ENCODE assay signal across 15 mouse cellular contexts in the genomic region with DNA sequence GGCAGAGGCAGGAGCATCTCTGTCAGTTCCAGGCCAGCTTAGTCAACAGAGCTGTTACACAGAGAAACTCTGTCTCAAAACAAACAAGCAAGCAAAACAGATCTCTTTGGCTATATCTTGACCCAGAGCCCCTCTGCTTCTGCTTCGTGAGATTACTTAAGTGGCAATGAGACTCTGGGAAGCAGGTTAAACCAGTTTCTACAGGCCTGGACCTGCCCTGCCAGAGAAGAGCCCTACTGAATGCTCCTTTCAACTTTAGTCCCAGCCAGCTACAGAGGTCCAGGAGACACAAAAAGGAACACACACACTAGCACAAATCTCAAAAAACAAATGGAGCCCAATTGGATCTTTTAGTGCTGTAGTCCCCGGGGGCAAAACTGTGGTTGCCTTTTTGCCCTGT. TPM values are rescaled to one million over a fixed set of nuclear protein-coding genes. Genes with fewer than 3 reads are reported as not detected.
DNase-seq lines count a peak whose midpoint lies in the region; ATAC-seq lines count a peak whose summit lies in the region.
"Had no signal": no experiment of that assay in that cellular context is flagged by ENCODE, and none has a peak within 500 bp of the region (broad histone marks: within the 10 kb centered on the region; RNA-seq: fewer than 3 reads in every experiment).

No protein-coding gene starts in this region.

- WGBS in kidney, embryonic 16.5 days = 73% methylated on average over 2 of the region's 2 CpGs
- WGBS in embryonic facial prominence, embryonic 14.5 days = 70% methylated on average over 2 of the region's 2 CpGs
- WGBS in stomach, embryonic 15.5 days = 69% methylated on average over 2 of the region's 2 CpGs
- 87% methylated on average over 2 of the region's 2 CpGs for WGBS in midbrain, embryonic 15.5 days

- DNase-seq in kidney, postnatal 4 days = no peak
- DNase-seq in embryonic facial prominence, embryonic 14.5 days (ENCODE audit: low spot score) = peak; percentile 71
- peak; percentile 40 to 66 for DNase-seq in lung, adult 18-20 months
- DNase-seq in T-cell, adult 2 months (ENCODE audit: low spot score) = no peak
- no peak for DNase-seq in cerebellum, postnatal 14 days
- DNase-seq: cerebellum, adult 9-10 months; kidney, postnatal 14 days; spleen, adult 18-20 months; thymus, adult 18-20 months had no signal

- no peak overlapping the region for H3K4me3 ChIP-seq in kidney, embryonic 16.5 days (ENCODE audit: low read length)
- no peak overlapping the region for H3K4me3 ChIP-seq in embryonic facial prominence, embryonic 14.5 days (ENCODE audit: low read depth, low read length)
- H3K4me3 ChIP-seq in stomach, embryonic 15.5 days (replicated peaks) = no peak overlapping the region
- H3K4me3 ChIP-seq in midbrain, embryonic 15.5 days = no peak overlapping the region

- H3K36me3 ChIP-seq in kidney, embryonic 16.5 days (ENCODE audit: insufficient read depth, low read length) = no peaks in the 10 kb centered on the region
- no peaks in the 10 kb centered on the region for H3K36me3 ChIP-seq in embryonic facial prominence, embryonic 14.5 days (ENCODE audit: control insufficient read depth, insufficient read depth, low read length)
- H3K36me3 ChIP-seq in stomach, embryonic 15.5 days = no peaks in the 10 kb centered on the region
- H3K36me3 ChIP-seq in midbrain, embryonic 15.5 days (replicated peaks) = no peaks in the 10 kb centered on the region
- H3K36me3 ChIP-seq: G1E had no signal

- no peaks in the 10 kb centered on the region for H3K4me1 ChIP-seq in kidney, embryonic 16.5 days (ENCODE audit: insufficient read depth, low read length)
- no peaks in the 10 kb centered on the region for H3K4me1 ChIP-seq in embryonic facial prominence, embryonic 14.5 days (ENCODE audit: control insufficient read depth, insufficient read depth, low read length)
- no peaks in the 10 kb centered on the region for H3K4me1 ChIP-seq in stomach, embryonic 15.5 days
- no peaks in the 10 kb centered on the region for H3K4me1 ChIP-seq in midbrain, embryonic 15.5 days

- no peak for ATAC-seq in kidney, embryonic 16.5 days (ENCODE audit: low FRiP score, low TSS enrichment)
- ATAC-seq in embryonic facial prominence, embryonic 14.5 days (ENCODE audit: low read depth) = peak; percentile 73; the same call in 1 of the 2 replicates
- ATAC-seq in stomach, embryonic 15.5 days (ENCODE audit: insufficient read depth, low FRiP score, low read depth) = 0 out of 2 replicates have a peak, but pooled peaks have one; percentile 31
- ATAC-seq in midbrain, embryonic 15.5 days (replicated peaks) = no peak
- ATAC-seq: activated CD4-positive, CD25-positive, alpha-beta regulatory T cell, adult 4 months had no signal

- H3K9me3 ChIP-seq in kidney, embryonic 16.5 days (ENCODE audit: low read length) = no peaks in the 10 kb centered on the region
- H3K9me3 ChIP-seq in embryonic facial prominence, embryonic 14.5 days (ENCODE audit: control insufficient read depth, low read length) = no peaks in the 10 kb centered on the region
- H3K9me3 ChIP-seq in stomach, embryonic 15.5 days = no peaks in the 10 kb centered on the region
- no peaks in the 10 kb centered on the region for H3K9me3 ChIP-seq in midbrain, embryonic 15.5 days
- H3K9me3 ChIP-seq: G1E had no signal

- no peaks in the 10 kb centered on the region for H3K27me3 ChIP-seq in kidney, embryonic 16.5 days (ENCODE audit: insufficient read depth, low read length)
- H3K27me3 ChIP-seq in embryonic facial prominence, embryonic 14.5 days (replicated peaks; ENCODE audit: control insufficient read depth, insufficient read depth, low read length) = no peaks in the 10 kb centered on the region
- no peaks in the 10 kb centered on the region for H3K27me3 ChIP-seq in stomach, embryonic 15.5 days (replicated peaks)
- H3K27me3 ChIP-seq in midbrain, embryonic 15.5 days (replicated peaks) = no peaks in the 10 kb centered on the region

- H3K27ac ChIP-seq in kidney, embryonic 16.5 days (ENCODE audit: low read length) = peak overlapping the region; percentile 31; the same call in 1 of the 2 replicates
- H3K27ac ChIP-seq in embryonic facial prominence, embryonic 14.5 days (replicated peaks; ENCODE audit: low read depth, low read length) = 0 out of 2 replicates have a peak overlapping the region, but pooled peaks have one; percentile 3
- H3K27ac ChIP-seq in stomach, embryonic 15.5 days = peak overlapping the region; percentile 40
- no peak overlapping the region for H3K27ac ChIP-seq in midbrain, embryonic 15.5 days
- H3K27ac ChIP-seq: liver, embryonic 14.5 days had no signal

- no peak overlapping the region for H3K9ac ChIP-seq in kidney, embryonic 16.5 days (replicated peaks; ENCODE audit: low read length)
- no peak overlapping the region for H3K9ac ChIP-seq in embryonic facial prominence, embryonic 14.5 days (ENCODE audit: low read depth, low read length)
- no peak overlapping the region for H3K9ac ChIP-seq in stomach, embryonic 15.5 days
- no peak overlapping the region for H3K9ac ChIP-seq in midbrain, embryonic 15.5 days
- H3K9ac ChIP-seq: liver, embryonic 14.5 days had no signal

- no peak overlapping the region for H3K4me2 ChIP-seq in kidney, embryonic 16.5 days (replicated peaks; ENCODE audit: low read depth, low read length)
- H3K4me2 ChIP-seq in embryonic facial prominence, embryonic 14.5 days (ENCODE audit: low read depth, low read length) = no peak overlapping the region
- H3K4me2 ChIP-seq in stomach, embryonic 15.5 days = no peak overlapping the region
- H3K4me2 ChIP-seq in midbrain, embryonic 15.5 days = no peak overlapping the region

RNA-seq across cellular contexts. Expression of gene Ubap2, which starts 9.1 kb away (rescaled TPM):
- 64.5 and 76.4 TPM in 2 replicates for polyA plus RNA-seq in kidney, embryonic 16.5 days (2015; fragmentation: Nextera tagmentation; extraction: Ambion mirVana)
- polyA plus RNA-seq in embryonic facial prominence, embryonic 14.5 days (2014; fragmentation: Nextera tagmentation; extraction: Ambion mirVana) = 62.4 and 62.7 TPM in 2 replicates
- 54.3 and 55.7 TPM in 2 replicates for polyA plus RNA-seq in stomach, embryonic 15.5 days (2015; fragmentation: Nextera tagmentation; extraction: Ambion mirVana)
- 58.0 and 61.8 TPM in 2 replicates for polyA plus RNA-seq in midbrain, embryonic 15.5 days (2015; fragmentation: Nextera tagmentation; extraction: Ambion mirVana)

RNA-seq across cellular contexts. Expression of gene Dcaf12, which starts 30.6 kb away (rescaled TPM):
- 75.8 and 76.6 TPM in 2 replicates for polyA plus RNA-seq in kidney, embryonic 16.5 days (2015; fragmentation: Nextera tagmentation; extraction: Ambion mirVana)
- 50.8 and 51.7 TPM in 2 replicates for polyA plus RNA-seq in embryonic facial prominence, embryonic 14.5 days (2014; fragmentation: Nextera tagmentation; extraction: Ambion mirVana)
- 56.2 and 58.7 TPM in 2 replicates for polyA plus RNA-seq in stomach, embryonic 15.5 days (2015; fragmentation: Nextera tagmentation; extraction: Ambion mirVana)
- 82.3 TPM in 2 replicates for polyA plus RNA-seq in midbrain, embryonic 15.5 days (2015; fragmentation: Nextera tagmentation; extraction: Ambion mirVana)

Comparison
In these comparisons a context has a peak if more than half of its experiments do, and no peak if none do; other contexts are left out.
1. ATAC-seq: peak in embryonic facial prominence, embryonic 14.5 days (single experiment) and stomach, embryonic 15.5 days (single experiment); none in kidney, embryonic 16.5 days (single experiment) and midbrain, embryonic 15.5 days (single experiment).
2. DNase-seq: peak in embryonic facial prominence, embryonic 14.5 days (single experiment) and lung, adult 18-20 months (2 of 2); none in kidney, postnatal 4 days (0 of 2), T-cell, adult 2 months (single experiment) and cerebellum, postnatal 14 days (0 of 2).